Mouse (Mus musculus) liver, postnatal 0 days (tissue): ENCODE measurements around the gene Fam83d. TPM values are rescaled to one million over a fixed set of nuclear protein-coding genes. Genes with fewer than 3 reads are reported as not detected.

ENCODE experiments used
- ATAC-seq: fragments of 200-750 bp; cut with Nextera tagmentation; 2 replicates; pipeline ENCODE4 v1.8.0; 2017; ENCODE audit warnings: mild to moderate bottlenecking, moderate library complexity
- DNase-seq: peaks from one replicate; pipeline ENCODE4 v3.0.0-alpha.2; 2016
- H3K27ac ChIP-seq: fragments of 300-500 bp; sonication (generic); 2 replicates; pipeline ENCODE4 v1.5.1; 2014; ENCODE audit warnings: antibody characterized with exemption, moderate library complexity, mild to moderate bottlenecking, low read depth
- H3K27me3 ChIP-seq: fragments of 300-500 bp; sonication (generic); 2 replicates; pipeline ENCODE4 v1.6.1; 2014; ENCODE audit warnings: low read length, control low read depth, mixed read lengths; ENCODE audit not compliant: insufficient read depth
- H3K36me3 ChIP-seq: fragments of 300-500 bp; sonication (generic); replicated peaks from 2 replicates; pipeline ENCODE4 v1.6.1; 2014; ENCODE audit warnings: mild to moderate bottlenecking, control low read depth, low read length, moderate library complexity, mixed read lengths; ENCODE audit not compliant: insufficient read depth
- H3K4me1 ChIP-seq: fragments of 300-500 bp; sonication (generic); 2 replicates; pipeline ENCODE4 v1.6.1; 2014; ENCODE audit warnings: antibody characterized with exemption, mild to moderate bottlenecking, control low read depth; ENCODE audit not compliant: insufficient read depth
- H3K4me2 ChIP-seq: fragments of 300-500 bp; sonication (generic); 2 replicates; pipeline ENCODE4 v1.6.1; 2014; ENCODE audit warnings: low read depth, mild to moderate bottlenecking, low read length, moderate library complexity, mixed read lengths
- H3K4me3 ChIP-seq: fragments of 300-500 bp; sonication (generic); 2 replicates; pipeline ENCODE4 v1.5.1; 2014; ENCODE audit warnings: low read depth, low read length
- H3K9ac ChIP-seq: fragments of 300-500 bp; sonication (generic); replicated peaks from 2 replicates; pipeline ENCODE4 v1.6.1; 2014; ENCODE audit warnings: mild to moderate bottlenecking, moderate library complexity
- H3K9me3 ChIP-seq: fragments of 300-500 bp; sonication (generic); 2 replicates; pipeline ENCODE4 v1.6.1; 2016; ENCODE audit warnings: mild to moderate bottlenecking, control low read depth, low read length, mixed read lengths
- CTCF ChIP-seq: sonication (generic); IDR thresholded peaks from 2 replicates; pipeline ENCODE4 v1.5.1; 2016; ENCODE audit warnings: antibody characterized with exemption, low read depth
- EP300 ChIP-seq: IDR thresholded peaks from 2 replicates; pipeline ENCODE4 v1.6.1; 2016; ENCODE audit warnings: antibody characterized with exemption, low read depth, mild to moderate bottlenecking
- WGBS: fragments of 180-500 bp; shearing (Covaris S2); extraction: QIAGEN DNeasy Blood & Tissue Kit; methylation state at CpG from one replicate; pipeline ENCODE4 v1.1.7; 2014; ENCODE audit not compliant: insufficient replicate concordance; 5-methylcytosine and 5-hydroxymethylcytosine counted together
- polyA plus RNA-seq: library from polyadenylated mRNA; unstranded; fragments of >200 nt; fragmentation: Nextera tagmentation; extraction: Ambion mirVana; gene quantifications from 2 replicates; pipeline ENCODE4 v1.2.1, GENCODE M21; 2015

The Fam83d gene
- polyA plus RNA-seq, 1 experiment from 2014 or later, result 5.7 TPM

- H3K27me3 ChIP-seq, result no peaks in the 10 kb centered on the region
- H3K4me2 ChIP-seq, result no peak overlapping the region
- H3K36me3 ChIP-seq, result no peaks in the 10 kb centered on the region
- DNase-seq (no peak), ATAC-seq (no peak)
- H3K9ac ChIP-seq, result no peak overlapping the region
- no peak overlapping the region for H3K27ac ChIP-seq
- no peaks in the 10 kb centered on the region for H3K4me1 ChIP-seq
- no peaks in the 10 kb centered on the region for H3K9me3 ChIP-seq
- 78% methylated on average over 9 of the region's 9 CpGs for WGBS
- H3K4me3 ChIP-seq, result no peak overlapping the region
- TF ChIP-seq EP300 (no peak), CTCF (no peak)
Measured at GRCm38 (mm10) chr2:158741011-158741501, 26.8 kb upstream of the Fam83d start.

DNA sequence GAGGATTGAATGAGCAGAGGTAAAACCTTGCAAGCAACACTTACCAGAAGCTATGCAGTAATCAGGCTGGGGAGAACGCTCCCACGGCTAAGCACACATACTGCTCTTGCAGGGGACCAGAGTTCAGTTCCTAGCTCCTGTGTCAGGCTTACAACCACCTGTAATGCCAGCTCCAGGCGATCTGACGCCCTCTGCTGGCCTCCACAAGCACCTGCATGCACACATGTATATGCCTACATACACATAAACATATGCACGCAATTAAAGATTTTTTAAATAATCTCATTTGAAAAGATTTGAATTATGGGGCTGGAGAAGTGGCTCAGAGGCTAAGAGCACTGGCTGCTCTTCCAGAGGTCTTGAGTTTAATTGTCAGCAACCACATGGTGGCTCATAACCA is 25.5 kb upstream of the Fam83d start:
- Histone ChIP-seq H3K27me3 (no peaks in the 10 kb centered on the region), H3K4me2 (no peak overlapping the region), H3K4me1 (no peaks in the 10 kb centered on the region), H3K9ac (no peak overlapping the region), H3K4me3 (no peak overlapping the region), H3K27ac (no peak overlapping the region), H3K9me3 (no peaks in the 10 kb centered on the region), H3K36me3 (no peaks in the 10 kb centered on the region)
- DNase-seq, result no peak
- 71% methylated on average over 5 of the region's 5 CpGs for WGBS
- TF ChIP-seq EP300, result no peak
- TF ChIP-seq CTCF, result peak; percentile 30
- no peak for ATAC-seq

DNA sequence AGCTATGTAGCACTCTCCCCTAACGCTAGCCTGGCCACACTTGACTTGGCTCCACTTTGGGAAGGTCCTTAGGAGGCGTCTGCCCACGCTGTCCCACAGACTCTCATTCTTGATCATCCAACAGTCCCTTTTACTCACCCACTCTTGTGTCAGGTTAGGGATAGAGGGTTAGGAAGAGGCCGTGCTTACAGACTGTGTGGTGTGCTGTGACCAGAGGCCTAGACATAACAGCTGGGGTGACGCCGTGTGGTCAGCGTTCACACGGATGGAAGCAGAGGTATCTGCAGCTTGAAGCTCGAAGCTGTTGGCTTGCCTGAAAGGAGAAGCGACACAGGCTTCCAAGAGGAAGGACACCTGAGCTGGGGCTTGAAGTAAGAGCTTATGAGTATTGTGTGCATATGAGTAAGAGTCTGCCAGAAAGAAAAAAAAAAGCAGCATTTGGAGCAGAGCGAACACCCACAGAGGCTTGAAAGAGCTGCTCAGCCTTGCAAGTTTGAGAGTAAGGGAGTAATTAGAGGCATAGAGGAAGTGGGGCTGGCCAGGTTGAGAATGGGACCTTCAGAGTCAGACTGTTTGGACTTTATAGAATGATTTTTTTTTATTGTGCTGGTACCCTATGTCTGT is 24.3 kb upstream of the Fam83d start:
- TF ChIP-seq CTCF, result no peak
- no peak for TF ChIP-seq EP300
- no peak overlapping the region for H3K27ac ChIP-seq
- DNase-seq (no peak), ATAC-seq (no peak)
- H3K27me3 ChIP-seq, result no peaks in the 10 kb centered on the region
- H3K9me3 ChIP-seq, result no peaks in the 10 kb centered on the region
- H3K36me3 ChIP-seq, result no peaks in the 10 kb centered on the region
- no peak overlapping the region for H3K4me2 ChIP-seq
- no peak overlapping the region for H3K9ac ChIP-seq
- 79% methylated on average over 11 of the region's 11 CpGs for WGBS
- H3K4me3 ChIP-seq, result no peak overlapping the region
- no peaks in the 10 kb centered on the region for H3K4me1 ChIP-seq

GRCm38 (mm10) chr2:158745049-158745482 is 22.8 kb upstream of the Fam83d start:
- Histone ChIP-seq H3K4me2 (no peak overlapping the region), H3K4me1 (no peaks in the 10 kb centered on the region), H3K36me3 (no peaks in the 10 kb centered on the region), H3K9me3 (no peaks in the 10 kb centered on the region), H3K27ac (no peak overlapping the region), H3K4me3 (no peak overlapping the region), H3K27me3 (no peaks in the 10 kb centered on the region), H3K9ac (no peak overlapping the region)
- ATAC-seq (0 out of 2 replicates have a peak, but pooled peaks have one; percentile 15), DNase-seq (peak; percentile 40)
- no peak for TF ChIP-seq EP300
- TF ChIP-seq CTCF, result peak; percentile 86
- WGBS, result 13% methylated on average over 2 of the region's 2 CpGs

DNA sequence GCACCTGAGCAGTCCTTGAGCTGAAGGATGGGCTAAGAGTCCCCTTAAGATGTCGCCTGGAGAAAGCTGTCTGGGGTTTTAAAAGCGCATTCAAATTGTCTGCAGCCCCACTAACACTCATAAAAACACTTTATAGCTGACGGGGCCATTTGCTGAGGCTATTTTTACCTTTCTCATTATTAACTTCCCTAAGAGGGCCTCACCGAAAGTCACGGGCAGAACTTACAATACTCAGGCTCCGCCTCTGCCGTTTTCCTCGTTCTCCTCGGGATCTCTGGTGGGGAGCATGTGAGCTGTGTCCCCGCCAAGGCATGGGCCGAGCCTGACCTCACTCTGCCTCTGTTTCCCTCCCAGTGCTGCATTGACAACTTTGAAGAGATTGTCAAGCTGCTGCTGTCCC is 21.7 kb upstream of the Fam83d start:
- H3K27me3 ChIP-seq, result no peaks in the 10 kb centered on the region
- no peak overlapping the region for H3K4me3 ChIP-seq
- DNase-seq (no peak), ATAC-seq (no peak)
- no peak for TF ChIP-seq EP300
- no peak for TF ChIP-seq CTCF
- WGBS, result 54% methylated on average over 11 of the region's 11 CpGs
- no peaks in the 10 kb centered on the region for H3K36me3 ChIP-seq
- H3K4me1 ChIP-seq, result no peaks in the 10 kb centered on the region
- H3K27ac ChIP-seq, result no peak overlapping the region
- no peak overlapping the region for H3K4me2 ChIP-seq
- no peaks in the 10 kb centered on the region for H3K9me3 ChIP-seq
- no peak overlapping the region for H3K9ac ChIP-seq

- no peak for DNase-seq
- no peaks in the 10 kb centered on the region for H3K9me3 ChIP-seq
- H3K36me3 ChIP-seq, result no peaks in the 10 kb centered on the region
- 83% methylated on average over 9 of the region's 9 CpGs for WGBS
- H3K27ac ChIP-seq, result no peak overlapping the region
- no peak overlapping the region for H3K4me3 ChIP-seq
- no peak overlapping the region for H3K4me2 ChIP-seq
- ATAC-seq, result 0 out of 2 replicates have a peak, but pooled peaks have one; percentile 19
- TF ChIP-seq CTCF, result no peak
- TF ChIP-seq EP300, result no peak
- no peaks in the 10 kb centered on the region for H3K27me3 ChIP-seq
- H3K9ac ChIP-seq, result no peak overlapping the region
- H3K4me1 ChIP-seq, result no peaks in the 10 kb centered on the region
Measured at GRCm38 (mm10) chr2:158749366-158749765, 18.5 kb upstream of the Fam83d start.
